Mouse (Mus musculus) T-cell, adult 2 months (primary cell): ENCODE measurements around the gene Gale.
"Not testable (repeated sequence)": the region's sequence is repeated elsewhere in the genome, so short reads cannot be mapped to it uniquely, and the experiment has no call there.

Experiments
- DNase-seq: peaks from one replicate; pipeline ENCODE4 v3.0.0; 2022; ENCODE audit warnings: low spot score

The Gale gene

DNA sequence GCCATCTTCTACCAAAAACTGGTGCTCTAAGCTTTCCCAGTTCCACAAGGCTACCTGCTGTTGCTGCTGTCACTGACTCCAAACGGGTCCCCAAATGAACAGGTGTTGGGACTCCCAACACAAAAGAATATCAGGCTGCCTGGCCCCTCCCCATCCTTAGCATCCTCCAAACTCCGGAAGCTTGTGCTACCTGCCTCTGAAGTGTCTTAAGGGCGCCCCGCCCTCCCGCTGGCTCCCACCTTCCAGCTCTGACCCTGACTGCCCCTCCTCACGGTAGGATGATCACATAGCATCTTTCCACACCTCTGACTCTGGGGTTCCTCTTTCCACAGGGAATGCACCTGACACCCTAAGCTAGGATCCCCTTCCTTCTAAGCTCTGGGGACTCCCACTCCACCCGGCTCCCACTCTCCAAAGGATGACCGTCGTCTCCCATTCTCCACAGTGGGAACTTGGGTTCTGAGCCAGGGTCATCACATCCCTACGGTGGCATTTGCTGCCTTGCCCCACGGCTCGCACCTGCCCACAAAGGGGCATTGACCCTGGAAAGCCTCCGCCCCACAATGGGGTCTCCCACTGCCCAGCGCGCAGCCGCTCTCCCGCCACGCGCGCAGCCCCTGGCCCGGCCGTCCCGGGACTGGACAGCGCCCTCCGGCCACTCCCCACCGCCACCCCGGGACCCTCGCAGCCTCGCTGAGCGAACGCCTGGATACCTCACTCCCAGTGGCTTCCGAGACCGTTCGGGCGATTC lies 8.5 kb downstream of the Gale start:
- peak; percentile 47 for DNase-seq

DNA sequence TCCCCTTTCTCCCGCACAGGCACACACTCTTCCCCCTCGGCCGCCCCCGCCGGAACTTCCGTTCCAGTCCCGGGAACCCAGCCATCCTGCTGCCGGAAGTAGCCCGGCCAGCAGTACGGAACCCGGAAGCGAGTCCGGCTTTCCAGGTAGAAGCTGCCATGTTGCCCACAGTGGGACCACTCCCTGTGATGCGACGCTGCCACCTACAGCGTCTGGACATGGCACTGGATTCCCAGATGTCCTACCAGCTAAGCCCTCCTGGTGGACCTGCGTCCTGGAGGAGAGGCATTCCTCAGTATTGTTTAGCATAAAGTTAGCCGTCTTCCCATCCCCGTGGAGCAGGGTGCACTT lies 9.0 kb downstream of the Gale start, which contains the start of gene Lypla2:
Gene Lypla2, minus strand, starts transcription at position 71 of the 351 bp plus-strand sequence.
- DNase-seq: peak; percentile 69

- DNase-seq: no peak
Observed at GRCm38 (mm10) chr4:135972911-135973811, 9.6 kb downstream of the Gale start.

- DNase-seq: no peak
Observed at GRCm38 (mm10) chr4:135976146-135976545, 12.6 kb downstream of the Gale start.

GRCm38 (mm10) chr4:135980223-135980622 lies 16.7 kb downstream of the Gale start:
- DNase-seq: not testable (repeated sequence)

GRCm38 (mm10) chr4:135981524-135982063 lies 18.1 kb downstream of the Gale start:
- no peak for DNase-seq

DNA sequence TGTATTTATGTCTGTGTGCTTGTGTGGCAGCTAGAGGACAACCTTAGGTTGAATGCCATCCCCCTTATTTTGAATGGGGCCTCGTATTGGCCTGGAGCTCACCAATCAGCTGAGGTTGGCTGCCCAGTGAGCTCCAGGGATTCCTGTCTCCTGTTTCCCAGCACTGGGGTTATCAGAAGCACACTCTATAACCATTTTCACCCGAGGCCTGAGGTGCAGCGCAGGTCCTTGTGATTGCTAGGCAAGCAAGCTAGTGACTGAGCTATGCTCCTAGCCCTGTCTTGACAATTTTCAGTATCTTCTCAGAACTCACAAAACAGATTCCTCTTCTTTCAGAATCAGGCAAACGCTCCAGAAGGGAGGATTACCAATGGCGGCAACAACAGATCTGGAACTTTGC lies 21.0 kb downstream of the Gale start:
- DNase-seq: no peak

DNA sequence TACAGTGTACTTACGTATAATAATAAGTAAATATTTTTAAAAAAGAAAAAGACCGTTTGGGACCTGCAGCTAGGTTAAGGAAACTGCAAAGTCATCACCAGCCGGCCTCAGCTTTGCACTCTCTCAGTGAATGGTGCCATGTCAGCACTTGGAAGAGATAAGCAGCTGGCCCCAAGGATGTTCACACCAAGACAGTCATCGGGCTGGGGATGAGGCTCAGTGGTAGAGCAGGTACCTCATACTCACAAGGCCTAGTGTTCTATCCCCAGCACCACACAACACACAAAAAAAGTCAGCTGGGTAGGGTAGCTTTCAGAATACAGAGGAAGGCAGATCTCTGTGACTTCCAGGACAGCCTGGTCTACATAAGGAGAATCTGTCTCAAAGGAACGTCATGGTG lies 21.7 kb downstream of the Gale start:
- DNase-seq: no peak

- no peak for DNase-seq
Observed at GRCm38 (mm10) chr4:135985769-135986168, 22.2 kb downstream of the Gale start.

DNA sequence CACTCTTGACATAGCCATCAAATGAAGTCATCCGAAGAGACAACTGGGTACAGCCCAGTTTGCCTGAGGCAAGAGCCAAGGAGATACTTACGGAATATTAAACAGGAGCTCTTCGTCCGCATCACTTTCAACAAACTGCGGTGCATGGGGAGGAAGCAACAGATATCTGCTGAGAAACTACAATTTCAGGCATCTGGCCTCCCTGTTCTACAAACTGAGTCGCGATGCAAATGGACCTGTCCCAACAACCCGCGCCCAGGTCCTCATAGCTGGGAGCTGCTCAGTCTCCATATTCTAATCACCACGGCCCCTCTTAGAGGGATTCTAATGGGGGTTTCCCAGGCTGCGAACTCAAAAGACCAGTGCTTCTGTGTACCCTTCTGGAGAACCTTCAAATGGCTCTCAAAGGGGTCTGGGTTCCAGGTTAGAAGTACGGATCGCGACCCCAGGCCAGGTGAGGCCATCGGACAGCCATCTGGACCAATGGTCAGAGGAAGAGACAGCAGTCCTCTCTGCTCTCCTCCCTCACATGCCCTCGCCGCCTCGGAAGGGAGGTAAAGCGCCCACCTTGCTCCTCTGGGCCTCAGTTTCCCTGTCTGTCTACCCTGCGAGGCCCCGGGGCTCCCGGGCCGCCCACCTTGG lies 22.9 kb downstream of the Gale start:
- no peak for DNase-seq

DNA sequence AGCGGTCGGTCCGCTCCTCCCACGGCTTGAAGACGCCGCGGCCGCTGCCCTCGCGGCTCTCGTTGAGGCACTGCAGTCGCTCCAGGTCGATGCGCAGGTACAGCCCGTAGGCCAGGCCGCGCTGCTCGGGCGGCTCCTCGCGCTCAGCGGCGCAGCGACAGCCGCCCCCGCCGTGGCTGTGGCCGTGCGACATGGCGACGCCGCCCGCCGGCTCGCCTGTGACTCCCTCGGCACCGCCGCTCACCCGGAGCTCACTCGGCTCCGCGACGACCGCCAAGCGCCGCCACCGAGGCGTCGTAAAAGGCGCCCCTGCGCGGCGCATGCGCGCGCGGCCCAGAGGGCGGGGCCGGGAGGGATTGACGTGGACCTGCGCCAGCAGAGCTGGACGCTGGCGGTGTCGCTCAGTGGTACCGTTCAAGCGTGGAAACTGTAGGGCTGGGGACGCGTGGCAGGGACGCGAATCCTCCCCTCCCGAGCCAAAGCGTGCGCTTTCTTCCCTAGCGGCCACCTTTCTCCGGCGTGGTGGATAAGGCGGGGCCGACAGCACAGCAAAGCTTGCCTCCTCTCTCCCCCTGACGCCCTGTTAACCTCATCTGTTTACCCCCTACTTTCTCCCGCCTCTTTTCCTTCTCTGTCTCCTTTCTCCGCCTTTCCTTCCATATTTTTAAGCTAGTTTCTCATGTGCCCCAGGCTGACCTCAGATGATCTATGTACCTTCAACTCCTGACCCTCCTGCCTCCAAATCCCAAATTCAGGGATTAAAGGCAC lies 23.6 kb downstream of the Gale start, which contains the start of gene Pithd1:
Gene Pithd1, minus strand, starts transcription at position 322 of the 768 bp plus-strand sequence.
- DNase-seq: peak; percentile 96

GRCm38 (mm10) chr4:135987714-135988113 lies 24.2 kb downstream of the Gale start:
- no peak for DNase-seq

DNA sequence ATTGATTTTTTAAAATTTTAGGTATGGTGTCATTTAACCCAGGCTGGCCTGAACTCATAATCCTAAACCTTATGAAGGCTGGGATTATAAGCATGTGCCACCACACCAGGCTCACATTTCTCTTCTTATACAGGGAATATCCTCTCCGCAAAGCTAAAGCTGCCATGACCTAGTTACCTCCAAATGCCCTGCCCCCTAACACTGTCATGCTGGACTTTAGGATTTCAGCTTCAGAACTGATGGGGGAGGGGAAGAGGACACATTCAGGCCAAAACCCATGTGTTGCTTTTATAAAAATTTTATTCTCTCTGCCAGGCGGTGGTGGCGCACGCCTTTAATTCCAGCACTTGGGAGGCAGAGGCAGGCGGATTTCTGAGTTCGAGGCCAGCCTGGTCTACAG lies 30.4 kb downstream of the Gale start:
- no peak for DNase-seq

DNA sequence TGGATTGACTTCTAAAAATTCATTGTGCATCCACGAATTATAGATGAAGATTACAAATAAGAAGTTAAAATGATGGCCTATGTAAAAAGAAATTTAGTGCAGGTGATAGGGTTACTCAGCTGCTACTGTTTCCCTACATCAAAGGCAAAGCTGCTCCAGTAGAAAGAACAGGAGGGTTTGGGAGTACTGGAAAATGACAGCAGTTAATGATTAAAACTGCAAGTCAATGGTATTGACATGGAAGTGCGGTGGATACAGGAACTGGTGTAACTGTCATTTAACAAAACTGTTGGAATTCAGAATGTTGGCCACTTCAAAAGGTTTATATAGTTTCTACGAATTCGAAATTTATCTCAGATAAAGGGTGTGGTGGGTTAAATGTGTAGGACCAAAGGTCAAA lies 31.6 kb downstream of the Gale start:
- no peak for DNase-seq

GRCm38 (mm10) chr4:136004107-136004675 lies 40.7 kb downstream of the Gale start:
- no peak for DNase-seq

- DNase-seq: no peak
Observed at GRCm38 (mm10) chr4:136004921-136005320, 41.4 kb downstream of the Gale start.

DNA sequence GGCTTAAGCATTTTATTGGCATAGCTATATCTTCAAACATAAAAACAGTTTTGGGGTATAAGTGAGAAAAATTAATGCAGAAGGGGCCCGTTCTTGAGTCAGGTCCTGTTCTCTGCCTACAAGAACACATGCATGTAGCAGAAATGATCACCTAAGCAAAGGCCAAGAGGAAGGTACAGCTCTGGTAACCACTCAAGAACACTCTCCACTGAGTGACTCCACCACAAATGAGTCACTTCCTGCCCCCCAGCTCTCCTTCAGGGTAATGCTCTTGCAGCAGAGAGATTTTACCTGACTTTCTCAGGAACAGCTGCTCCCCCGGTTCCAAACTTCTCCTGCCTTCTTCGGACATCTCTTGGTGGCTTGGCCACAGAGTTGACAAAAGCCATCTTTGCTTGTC lies 43.3 kb downstream of the Gale start:
- peak; percentile 24 for DNase-seq

- no peak for DNase-seq
Observed at GRCm38 (mm10) chr4:136008782-136009447, 45.4 kb downstream of the Gale start.

GRCm38 (mm10) chr4:136010586-136010985 lies 47.1 kb downstream of the Gale start:
- no peak for DNase-seq

- no peak for DNase-seq
Observed at GRCm38 (mm10) chr4:136016059-136016602, 52.6 kb downstream of the Gale start.
